Mouse (Mus musculus) intestine, embryonic 15.5 days (tissue): Measurements from ENCODE around the gene Actr2. TPM values are rescaled to one million over a fixed set of nuclear protein-coding genes. Genes with fewer than 3 reads are reported as not detected.
A peak's percentile ranks its signal among the peaks of the same experiment; 100 is the strongest.
"Not testable (repeated sequence)": the region's sequence is repeated elsewhere in the genome, so short reads cannot be mapped to it uniquely, and the experiment has no call there.

Experiments used
- ATAC-seq: fragments of 200-750 bp; cut with Nextera tagmentation; 2 replicates; pipeline ENCODE4 v1.8.0; 2017; ENCODE audit warnings: moderate TSS enrichment, moderate library complexity
- H3K27ac ChIP-seq: fragments of 300-500 bp; sonication (generic); 2 replicates; pipeline ENCODE4 v1.5.1; 2015; ENCODE audit warnings: mild to moderate bottlenecking, inconsistent platforms
- H3K27me3 ChIP-seq: fragments of 300-500 bp; sonication (generic); replicated peaks from 2 replicates; pipeline ENCODE4 v1.6.1; 2015; ENCODE audit warnings: inconsistent platforms
- H3K36me3 ChIP-seq: fragments of 300-500 bp; sonication (generic); 2 replicates; pipeline ENCODE4 v1.6.1; 2015; ENCODE audit warnings: inconsistent platforms
- H3K4me1 ChIP-seq: fragments of 300-500 bp; sonication (generic); replicated peaks from 2 replicates; pipeline ENCODE4 v1.6.1; 2015; ENCODE audit warnings: inconsistent platforms
- H3K4me2 ChIP-seq: fragments of 300-500 bp; sonication (generic); replicated peaks from 2 replicates; pipeline ENCODE4 v1.6.1; 2015; ENCODE audit warnings: mild to moderate bottlenecking, inconsistent platforms
- H3K4me3 ChIP-seq: fragments of 300-500 bp; sonication (generic); replicated peaks from 2 replicates; pipeline ENCODE4 v1.5.1; 2015; ENCODE audit warnings: inconsistent platforms
- H3K9ac ChIP-seq: fragments of 300-500 bp; sonication (generic); 2 replicates; pipeline ENCODE4 v1.6.1; 2015; ENCODE audit warnings: inconsistent platforms
- H3K9me3 ChIP-seq: fragments of 300-500 bp; sonication (generic); 2 replicates; pipeline ENCODE4 v1.6.1; 2016; ENCODE audit warnings: inconsistent platforms
- WGBS: fragments of 180-500 bp; shearing (Covaris S2); methylation state at CpG from one replicate; pipeline ENCODE4 v1.1.7; 2015; 5-methylcytosine and 5-hydroxymethylcytosine counted together
- polyA plus RNA-seq: library from polyadenylated mRNA; unstranded; fragments of >200 nt; fragmentation: Nextera tagmentation; extraction: Ambion mirVana; gene quantifications from 2 replicates; pipeline ENCODE4 v1.2.1, GENCODE M21; 2015

Actr2 gene
- polyA plus RNA-seq, 1 experiment from 2014 or later = 135 TPM

DNA sequence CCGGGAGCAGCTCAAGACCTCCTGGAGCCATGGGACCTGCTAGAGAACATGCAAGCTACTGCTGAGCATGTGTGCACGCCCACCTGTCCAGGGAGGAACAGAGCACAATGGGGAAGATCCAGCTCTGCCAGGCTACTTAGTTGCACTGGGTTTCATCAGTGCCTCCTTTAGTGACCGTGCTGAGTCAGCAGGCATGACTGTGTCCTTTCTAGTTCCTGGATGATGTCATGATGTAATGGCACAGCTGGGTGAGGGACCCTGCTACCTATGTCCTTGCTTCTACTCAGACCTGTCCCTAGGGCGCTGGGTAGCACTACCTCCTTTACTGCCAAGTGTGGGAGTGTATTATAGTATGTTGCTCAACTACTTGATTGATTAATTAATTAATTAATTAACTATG lies 75.0 kb downstream of the Actr2 start:
- no peak overlapping the region for H3K4me3 ChIP-seq
- H3K36me3 ChIP-seq = no peaks in the 10 kb centered on the region
- H3K9ac ChIP-seq = no peak overlapping the region
- no peak for ATAC-seq
- H3K27me3 ChIP-seq = no peaks in the 10 kb centered on the region
- 87% methylated on average over 4 of the region's 4 CpGs for WGBS
- no peak overlapping the region for H3K4me2 ChIP-seq
- no peak overlapping the region for H3K27ac ChIP-seq
- H3K9me3 ChIP-seq = no peaks in the 10 kb centered on the region
- peaks cover 6% of the 10 kb centered on the region; the same call in 1 of the 2 replicates for H3K4me1 ChIP-seq

GRCm38 (mm10) chr11:20035972-20036371 lies 76.7 kb downstream of the Actr2 start:
- Histone ChIP-seq H3K9me3 (no peaks in the 10 kb centered on the region), H3K4me3 (no peak overlapping the region), H3K27me3 (no peaks in the 10 kb centered on the region), H3K9ac (no peak overlapping the region), H3K4me2 (no peak overlapping the region), H3K4me1 (no peaks in the 10 kb centered on the region), H3K36me3 (no peaks in the 10 kb centered on the region), H3K27ac (no peak overlapping the region)
- no peak for ATAC-seq
- WGBS = 78% methylated on average over 7 of the region's 7 CpGs

DNA sequence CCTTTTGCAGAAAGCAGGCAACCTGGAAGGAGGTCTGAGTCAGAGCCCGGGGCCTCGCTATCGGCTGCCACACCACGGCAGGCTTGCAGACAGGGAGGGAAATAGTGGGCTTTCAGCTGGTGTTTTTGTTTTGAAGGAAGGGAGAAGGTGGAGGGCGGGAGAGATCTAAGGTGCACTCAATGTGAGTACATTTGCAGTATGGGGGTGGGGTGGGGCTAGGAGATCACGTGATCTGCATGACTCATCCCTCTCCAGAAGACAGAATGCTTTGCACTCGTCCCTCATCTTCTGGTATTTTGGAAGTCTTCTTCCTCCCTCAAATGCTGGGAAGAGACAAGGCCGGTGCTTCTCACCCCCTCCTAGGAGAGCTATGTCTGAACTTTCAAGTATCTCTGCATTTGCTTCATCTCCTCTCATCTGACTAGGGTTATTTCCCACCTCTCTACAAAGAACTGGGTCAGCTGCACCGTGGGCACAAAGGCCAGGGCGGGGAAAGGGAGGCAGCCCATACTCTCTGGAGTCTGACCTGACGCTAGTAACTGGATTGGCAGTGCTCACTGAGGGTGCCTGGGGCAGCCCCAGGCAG lies 77.3 kb downstream of the Actr2 start:
- Histone ChIP-seq H3K9ac (no peak overlapping the region), H3K4me1 (no peaks in the 10 kb centered on the region), H3K36me3 (no peaks in the 10 kb centered on the region), H3K9me3 (no peaks in the 10 kb centered on the region), H3K27ac (no peak overlapping the region), H3K4me2 (no peak overlapping the region), H3K27me3 (no peaks in the 10 kb centered on the region), H3K4me3 (no peak overlapping the region)
- ATAC-seq = peak; percentile 68
- 49% methylated on average over 11 of the region's 11 CpGs for WGBS

- Histone ChIP-seq H3K9ac (no peak overlapping the region), H3K9me3 (no peaks in the 10 kb centered on the region), H3K27me3 (no peaks in the 10 kb centered on the region), H3K4me1 (no peaks in the 10 kb centered on the region), H3K27ac (no peak overlapping the region), H3K36me3 (no peaks in the 10 kb centered on the region), H3K4me3 (no peak overlapping the region), H3K4me2 (no peak overlapping the region)
- ATAC-seq = no peak
- 63% methylated on average over 14 of the region's 14 CpGs for WGBS
Observed at GRCm38 (mm10) chr11:20034337-20034947, 78.3 kb downstream of the Actr2 start.

DNA sequence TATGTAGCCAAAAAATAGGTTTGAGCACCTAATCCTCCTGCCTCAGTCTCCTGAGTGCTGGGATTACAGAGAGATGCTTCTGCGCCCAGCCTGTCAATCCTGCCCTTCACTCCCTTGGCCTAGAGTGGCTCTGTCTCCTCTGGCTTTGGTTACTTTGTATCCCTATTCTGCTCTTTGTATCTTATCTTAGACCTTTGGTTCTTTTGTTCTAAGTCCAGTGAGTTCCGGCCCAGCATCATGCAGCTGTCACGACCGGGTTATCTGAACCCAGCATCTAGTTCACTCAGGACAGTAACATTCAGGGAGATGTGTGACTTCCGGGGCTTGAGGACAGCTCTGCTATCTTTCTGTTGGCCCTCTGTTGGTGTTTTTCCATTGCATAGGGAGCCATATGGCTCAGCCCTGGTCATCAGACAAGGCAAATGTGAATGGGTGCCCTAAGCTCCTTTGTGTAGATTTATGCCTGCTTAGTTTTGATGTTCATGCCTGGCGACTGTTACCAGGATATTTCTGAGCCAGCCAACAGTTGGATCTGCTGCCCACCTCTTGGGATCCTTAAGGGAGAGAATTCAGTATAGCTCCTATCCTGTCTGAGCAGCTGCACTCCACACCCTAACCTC lies 79.1 kb downstream of the Actr2 start:
- Histone ChIP-seq H3K36me3 (no peaks in the 10 kb centered on the region), H3K27ac (no peak overlapping the region), H3K4me1 (no peaks in the 10 kb centered on the region), H3K27me3 (no peaks in the 10 kb centered on the region), H3K4me3 (no peak overlapping the region), H3K4me2 (no peak overlapping the region), H3K9ac (no peak overlapping the region), H3K9me3 (no peaks in the 10 kb centered on the region)
- WGBS = 65% methylated on average over 6 of the region's 6 CpGs
- no peak for ATAC-seq

GRCm38 (mm10) chr11:20031536-20031935 lies 81.2 kb downstream of the Actr2 start:
- no peaks in the 10 kb centered on the region for H3K36me3 ChIP-seq
- no peaks in the 10 kb centered on the region for H3K9me3 ChIP-seq
- no peak for ATAC-seq
- no peak overlapping the region for H3K9ac ChIP-seq
- no peaks in the 10 kb centered on the region for H3K4me1 ChIP-seq
- H3K4me2 ChIP-seq = no peak overlapping the region
- H3K4me3 ChIP-seq = no peak overlapping the region
- 44% methylated on average over 8 of the region's 8 CpGs for WGBS
- no peaks in the 10 kb centered on the region for H3K27me3 ChIP-seq
- H3K27ac ChIP-seq = no peak overlapping the region

GRCm38 (mm10) chr11:20030973-20031372 lies 81.7 kb downstream of the Actr2 start:
- not testable (repeated sequence) for H3K4me2 ChIP-seq, H3K36me3 ChIP-seq, H3K4me3 ChIP-seq, H3K9me3 ChIP-seq, ATAC-seq, H3K4me1 ChIP-seq, H3K27ac ChIP-seq, H3K27me3 ChIP-seq, H3K9ac ChIP-seq
- WGBS = 93% methylated on average over 5 of the region's 5 CpGs

DNA sequence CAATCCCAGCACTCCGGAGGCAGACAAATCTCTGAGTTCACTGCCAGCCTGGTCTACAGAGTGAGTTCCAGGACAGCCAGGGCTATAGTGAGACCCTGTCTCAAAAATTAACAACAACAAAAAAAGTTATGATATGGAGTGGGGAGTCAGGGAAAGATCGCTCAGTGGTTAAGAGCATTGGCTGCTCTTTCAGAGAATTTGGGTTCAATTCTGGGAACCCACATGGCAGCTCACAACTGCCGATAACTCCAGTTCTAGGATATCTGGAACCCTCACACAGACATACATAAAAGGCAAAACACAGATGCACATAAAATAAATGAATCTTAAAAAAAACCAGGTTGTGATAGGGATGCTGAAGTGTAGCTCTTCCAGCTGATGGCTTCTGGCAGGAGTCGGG lies 83.7 kb downstream of the Actr2 start:
- no peaks in the 10 kb centered on the region for H3K9me3 ChIP-seq
- 0 out of 2 replicates have a peak, but pooled peaks cover 4% of the 10 kb centered on the region for H3K36me3 ChIP-seq
- H3K4me3 ChIP-seq = no peak overlapping the region
- H3K27me3 ChIP-seq = no peaks in the 10 kb centered on the region
- WGBS = 89% methylated on average over 4 of the region's 4 CpGs
- no peak overlapping the region for H3K27ac ChIP-seq
- H3K9ac ChIP-seq = no peak overlapping the region
- no peaks in the 10 kb centered on the region for H3K4me1 ChIP-seq
- H3K4me2 ChIP-seq = no peak overlapping the region
- ATAC-seq = no peak

DNA sequence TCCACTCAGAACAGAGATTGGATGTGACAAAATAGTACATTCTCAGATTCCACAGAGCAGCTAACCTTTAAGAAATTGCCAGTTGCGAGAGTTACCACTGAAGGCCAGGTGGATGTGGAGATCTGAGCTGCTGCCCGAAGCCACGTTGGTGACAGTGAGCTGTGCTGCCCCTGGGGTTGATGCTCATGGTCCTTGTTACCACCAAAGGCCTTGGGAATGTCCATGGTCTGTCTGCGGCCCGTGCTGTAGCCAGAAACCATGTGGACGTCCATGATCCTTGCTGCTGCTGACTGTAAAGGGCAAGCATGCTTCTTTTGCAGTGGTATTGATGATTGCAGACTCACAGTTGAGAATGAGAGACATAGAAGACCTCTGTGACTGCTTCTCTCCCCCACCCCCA lies 84.3 kb downstream of the Actr2 start:
- Histone ChIP-seq H3K4me1 (no peaks in the 10 kb centered on the region), H3K36me3 (0 out of 2 replicates have a peak, but pooled peaks cover 4% of the 10 kb centered on the region), H3K4me3 (no peak overlapping the region), H3K27me3 (no peaks in the 10 kb centered on the region), H3K4me2 (no peak overlapping the region), H3K9ac (no peak overlapping the region), H3K9me3 (no peaks in the 10 kb centered on the region), H3K27ac (no peak overlapping the region)
- no peak for ATAC-seq
- WGBS = 90% methylated on average over 6 of the region's 6 CpGs

DNA sequence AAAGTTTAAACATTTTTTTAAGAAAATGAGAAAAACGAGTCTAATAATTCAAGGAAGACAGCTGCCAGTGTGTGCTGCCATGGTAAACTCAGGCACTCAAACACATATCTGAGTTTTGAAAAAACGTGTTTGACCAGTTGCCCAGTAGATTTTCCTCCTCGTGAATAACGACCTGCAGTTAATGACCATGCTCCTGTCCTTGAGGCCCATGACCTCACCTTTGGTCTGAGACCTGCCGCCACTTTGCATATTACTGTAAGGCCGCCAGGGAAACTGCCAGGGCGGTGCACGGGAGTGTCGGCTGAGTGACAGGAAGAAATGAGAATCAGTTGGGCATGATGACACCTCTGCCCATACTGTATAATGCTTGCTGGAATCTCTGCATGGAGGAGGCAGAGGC lies 85.0 kb downstream of the Actr2 start:
- no peaks in the 10 kb centered on the region for H3K27me3 ChIP-seq
- no peaks in the 10 kb centered on the region for H3K9me3 ChIP-seq
- H3K4me3 ChIP-seq = no peak overlapping the region
- 0 out of 2 replicates have a peak, but pooled peaks have one; percentile 6 for ATAC-seq
- H3K27ac ChIP-seq = no peak overlapping the region
- H3K36me3 ChIP-seq = 0 out of 2 replicates have a peak, but pooled peaks cover 4% of the 10 kb centered on the region
- no peak overlapping the region for H3K4me2 ChIP-seq
- H3K9ac ChIP-seq = no peak overlapping the region
- H3K4me1 ChIP-seq = no peaks in the 10 kb centered on the region
- 66% methylated on average over 9 of the region's 9 CpGs for WGBS

DNA sequence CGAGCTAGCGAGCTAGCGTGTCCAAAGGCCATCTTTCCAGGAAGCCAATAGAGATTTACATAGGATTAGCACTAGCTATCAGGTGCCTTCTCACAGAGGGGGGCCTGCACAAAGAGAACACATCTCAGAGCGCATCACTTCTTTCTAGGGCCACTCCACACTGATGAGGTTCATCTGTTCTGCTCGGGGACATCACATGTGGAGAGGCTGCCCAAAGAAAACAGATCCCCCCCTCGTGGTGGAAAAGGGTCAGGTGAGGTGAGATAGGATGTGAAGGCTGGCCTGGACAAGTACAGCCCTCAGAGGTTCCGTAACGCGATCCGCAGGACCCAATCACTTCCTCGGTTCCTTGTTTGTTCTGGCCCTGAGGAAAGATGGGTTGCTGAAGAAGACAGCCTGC lies 86.8 kb downstream of the Actr2 start:
- Histone ChIP-seq H3K9me3 (peaks cover 7% of the 10 kb centered on the region), H3K36me3 (peaks cover 15% of the 10 kb centered on the region), H3K4me3 (no peak overlapping the region), H3K9ac (no peak overlapping the region), H3K4me2 (no peak overlapping the region), H3K27me3 (no peaks in the 10 kb centered on the region), H3K4me1 (no peaks in the 10 kb centered on the region), H3K27ac (no peak overlapping the region)
- no peak for ATAC-seq
- WGBS = 70% methylated on average over 11 of the region's 11 CpGs

DNA sequence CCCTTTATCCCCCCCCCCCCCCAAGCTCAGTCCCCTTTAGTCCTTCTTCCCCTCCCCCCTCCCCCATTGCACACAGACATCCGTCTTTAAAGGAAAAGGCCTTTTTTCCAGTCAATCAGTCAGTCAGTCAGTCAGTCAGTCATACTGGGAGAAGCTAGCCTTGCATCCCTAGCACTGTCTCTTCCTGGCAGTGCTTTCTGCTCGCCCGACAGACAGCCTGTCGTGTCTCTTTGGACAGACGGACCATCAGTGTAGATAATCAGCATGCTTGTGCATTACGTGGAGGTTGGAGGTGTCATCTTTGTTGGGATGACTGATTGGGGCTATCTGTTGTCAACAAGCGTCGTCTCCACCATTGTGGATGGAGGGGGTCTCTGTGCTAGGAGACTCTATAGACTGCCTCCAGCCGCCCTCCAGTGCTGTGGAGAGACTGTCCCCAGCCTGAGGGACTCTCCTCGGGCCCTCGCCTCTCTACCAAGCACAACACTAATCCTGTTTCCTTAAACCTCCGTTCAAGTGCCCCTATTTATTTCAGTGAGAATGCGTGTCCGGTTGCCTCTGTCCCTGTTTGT lies 89.7 kb downstream of the Actr2 start:
- Histone ChIP-seq H3K27ac (no peak overlapping the region), H3K4me2 (no peak overlapping the region), H3K27me3 (no peaks in the 10 kb centered on the region), H3K9ac (no peak overlapping the region), H3K36me3 (peaks cover 43% of the 10 kb centered on the region), H3K9me3 (peaks cover 19% of the 10 kb centered on the region), H3K4me3 (no peak overlapping the region), H3K4me1 (no peaks in the 10 kb centered on the region)
- no peak for ATAC-seq
- WGBS = 94% methylated on average over 14 of the region's 14 CpGs
